Mouse (Mus musculus) brain, embryonic 14.5 days (tissue): ENCODE results near the gene Rapgefl1.

ENCODE experiments used
- CTCF ChIP-seq: fragments of 200-500 bp; IDR thresholded peaks from 2 replicates; pipeline ENCODE4 v1.5.1; 2012; ENCODE audit warnings: inconsistent platforms, mild to moderate bottlenecking, moderate library complexity, borderline replicate concordance; ENCODE audit not compliant: insufficient read depth, insufficient read length; ENCODE audit errors: extremely low read depth
- POLR2A ChIP-seq: fragments of 200-500 bp; IDR thresholded peaks from 2 replicates; pipeline ENCODE4 v1.6.1; 2012; ENCODE audit warnings: mild to moderate bottlenecking, inconsistent platforms, borderline replicate concordance; ENCODE audit not compliant: poor library complexity, insufficient read depth, insufficient read length, severe bottlenecking; ENCODE audit errors: extremely low read depth

GRCm38 (mm10) chr11:98877001-98877400, 40.4 kb downstream of the Rapgefl1 start:
- TF ChIP-seq POLR2A (no peak), CTCF (no peak)
